Mouse (Mus musculus): ENCODE measurements around the gene Zfp36. TPM values are rescaled to one million over a fixed set of nuclear protein-coding genes. Genes with fewer than 3 reads are reported as not detected.

Gene Zfp36
- total and polyA plus RNA-seq, 3 experiments, result 0.50 to 2.8 TPM; not detected in 1

DNA sequence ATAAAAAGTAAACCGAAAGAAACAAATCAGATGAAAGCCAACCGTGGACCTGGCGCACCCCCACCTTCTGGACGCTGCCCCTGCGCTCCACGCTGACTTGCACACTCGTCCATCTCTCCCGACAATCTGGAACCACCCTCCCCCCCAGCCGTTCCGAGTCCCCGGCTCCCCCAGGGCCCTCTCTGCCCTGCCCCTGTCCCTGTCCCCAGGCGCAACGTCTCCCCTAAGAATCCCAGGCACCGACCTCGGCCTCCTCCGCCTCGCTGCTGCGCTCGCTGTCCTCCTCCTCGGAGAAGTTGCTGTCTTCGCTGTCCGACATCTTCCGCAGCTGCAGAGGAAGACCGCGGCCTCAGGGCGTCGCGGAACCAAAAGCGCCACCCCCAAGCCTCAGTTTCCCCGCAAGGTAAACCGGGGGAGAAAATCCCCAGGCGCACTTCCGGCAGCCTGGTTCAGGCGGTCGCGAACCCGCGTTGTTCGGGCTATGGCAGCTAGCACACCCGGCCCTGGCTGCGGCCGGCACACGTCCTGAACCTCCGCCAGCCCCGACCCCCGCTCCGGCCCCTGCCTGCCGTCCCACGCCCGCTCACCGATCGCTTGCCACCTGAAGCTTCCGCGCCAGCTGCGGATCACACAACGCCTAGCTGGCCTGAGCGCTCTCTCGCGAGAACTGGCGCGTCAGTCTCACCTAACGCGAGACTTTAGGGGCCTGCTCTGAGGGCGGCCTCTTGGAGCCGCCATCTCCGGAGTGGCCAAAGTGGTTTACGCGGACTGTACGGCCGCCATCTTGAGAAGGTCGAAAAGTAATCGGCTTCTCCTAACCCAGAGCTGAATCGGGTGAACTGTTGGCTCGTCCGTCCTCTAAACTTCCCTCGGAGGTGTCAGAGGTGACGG, 41.7 kb downstream of the Zfp36 start, which contains the start of gene Supt5 (continued):
- TF ChIP-seq TBP (IDR thresholded peaks at IDR 0.05; ENCODE audit: low read depth, low read length) (no peak), RCOR1 (IDR thresholded peaks at IDR 0.05; ENCODE audit: low read depth, low read length) (peak; percentile 78; the same call in 1 of the 2 replicates), MAX (IDR thresholded peaks at IDR 0.05; ENCODE audit: low read length) (no peak), POLR2AphosphoS2 (IDR thresholded peaks at IDR 0.05; ENCODE audit: low read length) (peak; percentile 91), MYC (IDR thresholded peaks at IDR 0.05; ENCODE audit: low read depth, low read length) (no peak), RAD21 (IDR thresholded peaks at IDR 0.05; ENCODE audit: low read depth, low read length) (no peak), EP300 (IDR thresholded peaks at IDR 0.05; ENCODE audit: low read depth in 1 of 2, low read length in 2 of 2) (no peak), MAZ (IDR thresholded peaks at IDR 0.05; ENCODE audit: low read depth, low read length) (no peak), TCF12 (IDR thresholded peaks at IDR 0.05; ENCODE audit: low read depth, low read length) (peak; percentile 61), SIN3A (IDR thresholded peaks at IDR 0.05; ENCODE audit: low read length) (peak; percentile 77), ZC3H11A (IDR thresholded peaks at IDR 0.05; ENCODE audit: low read depth, low read length) (no peak), UBTF (IDR thresholded peaks at IDR 0.05; ENCODE audit: borderline replicate concordance, insufficient read depth, low read depth, low read length) (no peak)

DNA sequence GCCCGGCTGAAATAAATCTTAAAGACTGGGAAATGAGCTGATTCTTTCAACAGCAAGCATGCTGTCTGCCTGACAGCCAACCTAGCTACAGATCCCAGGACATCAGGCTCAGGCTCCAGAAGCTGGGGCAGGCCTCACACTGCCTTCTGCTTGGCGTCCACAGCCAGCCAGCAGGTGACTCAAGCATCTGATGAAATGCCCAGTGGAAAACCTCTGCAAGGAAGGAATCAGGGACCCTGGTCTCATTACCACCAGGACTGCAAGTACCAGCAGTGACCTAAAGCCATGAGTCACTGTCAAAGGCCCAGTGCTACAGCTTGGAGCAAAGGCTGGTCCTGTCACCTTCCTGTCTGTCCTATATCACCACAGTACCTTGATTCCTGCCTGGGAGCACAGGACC, 44.6 kb downstream of the Zfp36 start:
- Histone ChIP-seq H3K9ac (ENCODE audit: control insufficient read depth, low read depth, low read length, poor library complexity, severe bottlenecking) (no peak overlapping the region), H3K36me3 (ENCODE audit: control insufficient read depth in 1 of 2, insufficient read depth in 2 of 2, low read length in 2 of 2) (peaks cover 9 to 11% of the 10 kb centered on the region in 2 experiments), H3K27ac (ENCODE audit: control insufficient read depth, low read depth, low read length) (no peak overlapping the region), H3K4me3 (ENCODE audit: control insufficient read depth in 1 of 2, insufficient read depth in 1 of 2, low read depth in 2 of 2, low read length in 2 of 2) (no peak overlapping the region), H3K9me3 (replicated peaks; ENCODE audit: insufficient read depth, low read length) (no peaks in the 10 kb centered on the region), H3K4me1 (ENCODE audit: control insufficient read depth in 1 of 2, insufficient read depth in 2 of 2, low read length in 2 of 2) (0 out of 4 replicates have a peak, but pooled peaks cover 0 to 6% of the 10 kb centered on the region in 2 experiments), H3K79me2 (ENCODE audit: control insufficient read depth, insufficient read depth, low read length, poor library complexity) (peaks cover 50% of the 10 kb centered on the region), H3K27me3 (ENCODE audit: control insufficient read depth in 1 of 2, insufficient read depth in 2 of 2, low read length in 2 of 2) (no peaks in the 10 kb centered on the region)
- TF ChIP-seq E2F4 (IDR thresholded peaks at IDR 0.05; ENCODE audit: borderline replicate concordance, low read depth, low read length), result no peak
- TF ChIP-seq TBP (IDR thresholded peaks at IDR 0.05; ENCODE audit: low read depth, low read length), result no peak
- TF ChIP-seq MEF2A (IDR thresholded peaks at IDR 0.05; ENCODE audit: extremely low read depth, insufficient replicate concordance, low read depth, low read length, poor library complexity, severe bottlenecking), result no peak
- TF ChIP-seq ETS1 (IDR thresholded peaks at IDR 0.05; ENCODE audit: low read depth, low read length), result no peak
- no peak for TF ChIP-seq JUND (IDR thresholded peaks at IDR 0.05; ENCODE audit: low read depth, low read length)
- no peak for TF ChIP-seq GABPA (IDR thresholded peaks at IDR 0.05; ENCODE audit: low read depth, low read length)
- TF ChIP-seq NRF1 (IDR thresholded peaks at IDR 0.05; ENCODE audit: insufficient read depth, low read depth, low read length, poor library complexity, severe bottlenecking), result no peak
- TF ChIP-seq SIN3A (IDR thresholded peaks at IDR 0.05; ENCODE audit: low read length), result no peak
- no peak for TF ChIP-seq ELF1 (IDR thresholded peaks at IDR 0.05; ENCODE audit: low read depth, low read length)
- no peak for TF ChIP-seq CHD2 (IDR thresholded peaks at IDR 0.05; ENCODE audit: low read length)
- no peak for TF ChIP-seq CHD1 (IDR thresholded peaks at IDR 0.05; ENCODE audit: low read depth, low read length)
- TF ChIP-seq MAX (IDR thresholded peaks at IDR 0.05; ENCODE audit: low read length), result no peak
- no peak for TF ChIP-seq MAZ (IDR thresholded peaks at IDR 0.05; ENCODE audit: low read depth, low read length)
- no peak for TF ChIP-seq MXI1 (IDR thresholded peaks at IDR 0.05; ENCODE audit: low read depth, low read length)
- no peak for TF ChIP-seq ZNF384 (IDR thresholded peaks at IDR 0.05; ENCODE audit: low read depth, low read length)
- TF ChIP-seq POLR2A (IDR thresholded peaks at IDR 0.05; ENCODE audit: control insufficient read depth in 1 of 2, insufficient read depth in 1 of 2, low read depth in 1 of 2, low read length in 2 of 2, poor library complexity in 1 of 2), result no peak
- no peak for TF ChIP-seq MAFK (IDR thresholded peaks at IDR 0.05; ENCODE audit: borderline replicate concordance, low read depth, low read length)
- no peak for DNase-seq (ENCODE audit: low read depth, low spot score)
